Mouse (Mus musculus): ENCODE data around the gene Bahcc1.

GRCm38 (mm10) chr11:120256108-120256507 is 23.4 kb downstream of the Bahcc1 start:
- TF ChIP-seq CTCF (IDR thresholded peaks at IDR 0.05; ENCODE audit: extremely low read depth, insufficient read depth, low read length), result no peak
- no peak for TF ChIP-seq POLR2A (IDR thresholded peaks at IDR 0.05; ENCODE audit: extremely low read depth, insufficient read depth, low read length)

Data from cortical plate, adult 2 months (tissue).